Mouse (Mus musculus): Measurements from ENCODE around the gene Gsdma2.

- TF ChIP-seq CHD2 (IDR thresholded peaks at IDR 0.05; ENCODE audit: low read depth, low read length), result no peak
- TF ChIP-seq ZNF384 (IDR thresholded peaks at IDR 0.05; ENCODE audit: low read depth, low read length), result no peak
Measured at GRCm38 (mm10) chr11:98699911-98700310, 53.4 kb downstream of the Gsdma2 start.
